Mouse (Mus musculus): ENCODE measurements around the gene Pa2g4. TPM values are rescaled to one million over a fixed set of nuclear protein-coding genes. Genes with fewer than 3 reads are reported as not detected.
A peak's percentile ranks its signal among the peaks of the same experiment; 100 is the strongest.

The Pa2g4 gene
- polyA plus RNA-seq, 1 experiment from 2014 or later = 205 TPM

DNA sequence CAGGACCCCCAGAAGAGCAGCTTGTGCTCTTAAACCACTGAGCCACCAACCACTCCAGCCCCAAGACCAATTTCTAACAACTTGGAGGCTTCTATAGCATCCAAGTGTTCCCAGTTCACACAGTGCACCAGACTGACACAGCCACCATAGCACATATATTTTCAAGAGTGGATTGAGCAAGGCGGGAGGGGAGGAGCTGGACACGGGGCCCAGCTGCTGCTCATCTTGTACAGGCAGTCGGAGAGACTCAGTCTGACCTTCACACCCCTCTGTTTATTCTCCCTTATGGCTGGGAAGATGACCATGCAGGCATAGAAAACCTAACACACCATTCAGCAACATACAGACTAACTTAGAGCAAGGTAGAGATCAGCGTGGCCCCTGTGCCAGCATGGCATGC is 56.0 kb downstream of the Pa2g4 start:
- 0 out of 2 replicates have a peak, but pooled peaks cover 2% of the 10 kb centered on the region for H3K4me1 ChIP-seq (replicated peaks)
- no peak for ATAC-seq
- 66% methylated on average over 4 of the region's 4 CpGs for WGBS
- 0 out of 2 replicates have a peak, but pooled peaks cover 8% of the 10 kb centered on the region for H3K36me3 ChIP-seq
- no peaks in the 10 kb centered on the region for H3K9me3 ChIP-seq
- no peaks in the 10 kb centered on the region for H3K27me3 ChIP-seq (replicated peaks)
- H3K27ac ChIP-seq = no peak overlapping the region
- H3K4me2 ChIP-seq (replicated peaks) = no peak overlapping the region
- no peak overlapping the region for H3K9ac ChIP-seq
- no peak overlapping the region for H3K4me3 ChIP-seq (replicated peaks)

DNA sequence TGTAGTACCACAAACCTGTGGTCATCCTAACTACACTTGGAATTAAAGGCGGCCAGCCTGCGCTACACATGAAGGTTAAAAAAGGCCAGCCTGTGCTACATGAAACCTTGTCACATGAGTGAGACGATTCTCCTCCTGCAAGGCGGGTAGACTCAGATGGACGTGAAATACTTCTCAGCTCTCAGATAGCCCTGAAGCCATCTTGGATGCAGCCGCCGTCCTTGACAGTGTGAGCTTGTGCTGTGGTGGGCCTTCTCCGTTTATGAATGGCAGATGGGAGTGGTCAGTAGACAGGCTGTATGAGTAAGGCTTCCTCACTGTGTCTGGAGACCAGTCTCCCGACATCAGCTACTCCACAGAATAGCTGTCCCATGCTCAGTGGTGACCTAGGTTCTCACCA is 56.6 kb downstream of the Pa2g4 start:
- no peaks in the 10 kb centered on the region for H3K27me3 ChIP-seq (replicated peaks)
- H3K4me3 ChIP-seq (replicated peaks) = no peak overlapping the region
- H3K4me1 ChIP-seq (replicated peaks) = 0 out of 2 replicates have a peak, but pooled peaks cover 4% of the 10 kb centered on the region
- H3K36me3 ChIP-seq = 0 out of 2 replicates have a peak, but pooled peaks cover 7% of the 10 kb centered on the region
- H3K9me3 ChIP-seq = no peaks in the 10 kb centered on the region
- H3K4me2 ChIP-seq (replicated peaks) = no peak overlapping the region
- no peak overlapping the region for H3K27ac ChIP-seq
- no peak overlapping the region for H3K9ac ChIP-seq
- WGBS = 91% methylated on average over 9 of the region's 9 CpGs
- no peak for ATAC-seq

DNA sequence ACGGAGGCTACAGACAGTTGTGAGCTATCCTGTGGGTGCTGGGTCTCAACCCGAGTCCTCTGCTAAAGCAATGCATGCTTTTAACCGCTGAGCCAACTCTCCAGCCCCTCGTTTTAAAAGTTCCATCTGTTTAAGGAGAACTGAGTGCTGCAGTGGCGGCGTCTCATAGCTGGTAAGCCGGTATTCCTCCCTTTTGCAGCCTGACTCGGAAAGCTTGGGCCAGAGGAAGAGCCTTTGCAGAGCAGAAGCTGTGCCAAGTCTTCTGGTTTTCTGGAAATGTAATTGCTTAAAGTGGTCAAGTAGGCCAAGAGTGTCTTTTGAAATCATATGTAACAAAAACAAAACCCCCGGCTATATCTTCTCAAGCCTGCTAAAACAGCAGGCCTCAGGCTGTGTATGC is 57.5 kb downstream of the Pa2g4 start:
- H3K27ac ChIP-seq = peak overlapping the region; percentile 9; the same call in 1 of the 2 replicates

More for the DNA sequence above, 57.5 kb downstream of the Pa2g4 start:
- H3K9me3 ChIP-seq = no peaks in the 10 kb centered on the region
- no peak overlapping the region for H3K4me2 ChIP-seq (replicated peaks)
- no peak overlapping the region for H3K4me3 ChIP-seq (replicated peaks)
- H3K36me3 ChIP-seq = 0 out of 2 replicates have a peak, but pooled peaks cover 7% of the 10 kb centered on the region
- 62% methylated on average over 9 of the region's 9 CpGs for whole genome bisulfite sequencing
- H3K27me3 ChIP-seq (replicated peaks) = no peaks in the 10 kb centered on the region
- 0 out of 2 replicates have a peak, but pooled peaks cover 4% of the 10 kb centered on the region for H3K4me1 ChIP-seq (replicated peaks)
- ATAC-seq = no peak
- H3K9ac ChIP-seq = no peak overlapping the region

Other genes with a start within 250 kb of the Pa2g4 start
- gene Cnpy2, start 243.5 kb downstream of the Pa2g4 start, polyA plus RNA-seq (2015; fragmentation: Nextera tagmentation; extraction: Ambion mirVana) = 303 and 328 TPM in 2 replicates
- 269 and 282 TPM in 2 replicates for gene Cs, start 228.3 kb downstream of the Pa2g4 start, polyA plus RNA-seq (2015; fragmentation: Nextera tagmentation; extraction: Ambion mirVana)
- gene Coq10a, start 197.0 kb downstream of the Pa2g4 start, polyA plus RNA-seq (2015; fragmentation: Nextera tagmentation; extraction: Ambion mirVana) = 13.7 TPM in 2 replicates
- 10.0 and 11.5 TPM in 2 replicates for gene Ankrd52, start 188.9 kb downstream of the Pa2g4 start, polyA plus RNA-seq (2015; fragmentation: Nextera tagmentation; extraction: Ambion mirVana)
- gene Slc39a5, start 164.8 kb downstream of the Pa2g4 start, polyA plus RNA-seq (2015; fragmentation: Nextera tagmentation; extraction: Ambion mirVana) = 114 and 141 TPM in 2 replicates
- 87.9 and 97.1 TPM in 2 replicates for gene Nabp2, start 154.5 kb downstream of the Pa2g4 start, polyA plus RNA-seq (2015; fragmentation: Nextera tagmentation; extraction: Ambion mirVana)
- 36.6 and 37.5 TPM in 2 replicates for gene Rnf41, start 154.3 kb downstream of the Pa2g4 start, polyA plus RNA-seq (2015; fragmentation: Nextera tagmentation; extraction: Ambion mirVana)
- 62.5 TPM in 2 replicates for gene Smarcc2, start 106.7 kb downstream of the Pa2g4 start, polyA plus RNA-seq (2015; fragmentation: Nextera tagmentation; extraction: Ambion mirVana)
- gene Myl6, start 71.8 kb downstream of the Pa2g4 start, polyA plus RNA-seq (2015; fragmentation: Nextera tagmentation; extraction: Ambion mirVana) = 1,676 and 1,825 TPM in 2 replicates
- 2.4 and 2.7 TPM in 2 replicates for gene Myl6b, start 67.3 kb downstream of the Pa2g4 start, polyA plus RNA-seq (2015; fragmentation: Nextera tagmentation; extraction: Ambion mirVana)
- 28.4 and 29.3 TPM in 2 replicates for gene Esyt1, start 40.1 kb downstream of the Pa2g4 start, polyA plus RNA-seq (2015; fragmentation: Nextera tagmentation; extraction: Ambion mirVana)
- 14.5 and 15.2 TPM in 2 replicates for gene Zc3h10, start 18.2 kb downstream of the Pa2g4 start, polyA plus RNA-seq (2015; fragmentation: Nextera tagmentation; extraction: Ambion mirVana)
- gene Rpl41, start 16.7 kb downstream of the Pa2g4 start, polyA plus RNA-seq (2015; fragmentation: Nextera tagmentation; extraction: Ambion mirVana) = 3,667 and 3,915 TPM in 2 replicates
- 30.5 and 31.5 TPM in 2 replicates for gene Erbb3, start 23.7 kb upstream of the Pa2g4 start, polyA plus RNA-seq (2015; fragmentation: Nextera tagmentation; extraction: Ambion mirVana)
- gene Rps26, start 60.8 kb upstream of the Pa2g4 start, polyA plus RNA-seq (2015; fragmentation: Nextera tagmentation; extraction: Ambion mirVana) = 693 and 768 TPM in 2 replicates
- 1.9 and 2.2 TPM in 2 replicates for gene Ikzf4, start 80.0 kb upstream of the Pa2g4 start, polyA plus RNA-seq (2015; fragmentation: Nextera tagmentation; extraction: Ambion mirVana)
- 11.9 and 12.1 TPM in 2 replicates for gene Suox, start 108.1 kb upstream of the Pa2g4 start, polyA plus RNA-seq (2015; fragmentation: Nextera tagmentation; extraction: Ambion mirVana)
- 59.0 and 60.5 TPM in 2 replicates for gene Rab5b, start 130.3 kb upstream of the Pa2g4 start, polyA plus RNA-seq (2015; fragmentation: Nextera tagmentation; extraction: Ambion mirVana)
- gene Pmel, start 138.2 kb upstream of the Pa2g4 start, polyA plus RNA-seq (2015; fragmentation: Nextera tagmentation; extraction: Ambion mirVana) = 1.0 and 1.1 TPM in 2 replicates
- 72.7 and 80.9 TPM in 2 replicates for gene Cdk2, start 139.0 kb upstream of the Pa2g4 start, polyA plus RNA-seq (2015; fragmentation: Nextera tagmentation; extraction: Ambion mirVana)
- gene Dgka, start 178.9 kb upstream of the Pa2g4 start, polyA plus RNA-seq (2015; fragmentation: Nextera tagmentation; extraction: Ambion mirVana) = 7.1 and 7.4 TPM in 2 replicates
- gene Pym1, start 181.9 kb upstream of the Pa2g4 start, polyA plus RNA-seq (2015; fragmentation: Nextera tagmentation; extraction: Ambion mirVana) = 32.9 and 34.1 TPM in 2 replicates
- 0.60 and 1.0 TPM in 2 replicates for gene Mmp19, start 224.9 kb upstream of the Pa2g4 start, polyA plus RNA-seq (2015; fragmentation: Nextera tagmentation; extraction: Ambion mirVana)
- gene Dnajc14, start 238.1 kb upstream of the Pa2g4 start, polyA plus RNA-seq (2015; fragmentation: Nextera tagmentation; extraction: Ambion mirVana) = 44.6 and 47.6 TPM in 2 replicates
- gene Tmem198b, start 238.4 kb upstream of the Pa2g4 start, polyA plus RNA-seq (2015; fragmentation: Nextera tagmentation; extraction: Ambion mirVana) = 11.2 and 12.7 TPM in 2 replicates

Measured in intestine, embryonic 15.5 days (tissue).